Mouse (Mus musculus): ENCODE measurements around the gene Tex9.

DNA sequence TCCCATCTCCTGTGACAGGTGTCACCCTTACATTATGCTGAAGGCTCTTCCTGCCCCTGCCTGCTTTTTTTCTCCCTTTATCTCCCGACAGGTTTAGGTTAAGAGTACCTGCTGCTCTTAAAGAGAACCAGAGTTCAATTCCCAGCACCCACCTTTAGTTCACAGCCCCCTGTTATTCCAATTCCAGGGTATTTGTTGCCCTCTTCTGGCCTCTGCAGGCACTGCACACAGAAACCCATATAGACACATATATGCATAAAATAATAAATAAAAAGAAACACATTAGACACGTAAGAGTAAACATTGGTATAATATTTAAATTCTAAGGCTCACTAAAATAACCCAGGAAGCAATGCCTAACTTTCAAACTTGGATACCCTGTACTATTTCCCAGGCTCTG, 69.3 kb downstream of the Tex9 start:
- TF ChIP-seq POLR2A (IDR thresholded peaks at IDR 0.05; ENCODE audit: borderline replicate concordance, control insufficient read depth, low read depth, low read length) (no peak), CTCF (IDR thresholded peaks at IDR 0.05; ENCODE audit: control insufficient read depth, insufficient read depth, low read length) (no peak)

All from bone marrow, adult 2 months (tissue).